In genomic region chr12:6837581-6837980, GRCm38 (mm10) we compare ENCODE assay signal across 30 mouse cellular contexts.
"Had no signal": no experiment of that assay in that cellular context is flagged by ENCODE, and none has a peak within 500 bp of the region (broad histone marks: within the 10 kb centered on the region; RNA-seq: fewer than 3 reads in every experiment).

No protein-coding gene starts in this region.

- ATAC-seq: liver, embryonic 12.5 days; liver, postnatal 0 days; lung, postnatal 0 days; midbrain, embryonic 13.5 days; midbrain, embryonic 15.5 days; midbrain, embryonic 16.5 days had no signal

- H3K27me3 ChIP-seq: limb, embryonic 12.5 days; limb, embryonic 13.5 days; limb, embryonic 15.5 days; liver, embryonic 12.5 days; liver, embryonic 13.5 days; liver, embryonic 15.5 days; lung, embryonic 15.5 days; megakaryocyte, embryonic 14.5 days; midbrain, embryonic 12.5 days; midbrain, embryonic 13.5 days; midbrain, embryonic 15.5 days; neural tube, embryonic 12.5 days had no signal

- H3K4me3 ChIP-seq: limb, embryonic 10.5 days; limb, embryonic 12.5 days; limb, embryonic 13.5 days; limb, embryonic 15.5 days; liver, embryonic 12.5 days; liver, embryonic 13.5 days; liver, embryonic 15.5 days; lung, embryonic 15.5 days; megakaryocyte, embryonic 14.5 days; midbrain, embryonic 10.5 days; midbrain, embryonic 12.5 days; midbrain, embryonic 13.5 days; midbrain, embryonic 15.5 days; myocyte; neural tube, embryonic 12.5 days had no signal

- H3K27ac ChIP-seq: limb, embryonic 10.5 days; limb, embryonic 12.5 days; limb, embryonic 13.5 days; limb, embryonic 15.5 days; liver, embryonic 12.5 days; liver, embryonic 13.5 days; liver, embryonic 14.5 days; liver, embryonic 15.5 days; lung, embryonic 15.5 days; macrophage; midbrain, embryonic 10.5 days; midbrain, embryonic 12.5 days; midbrain, embryonic 13.5 days; midbrain, embryonic 15.5 days; neural tube, embryonic 12.5 days had no signal

- DNase-seq: left cerebral cortex, postnatal 4 days; liver; liver, embryonic 13.5 days; liver, postnatal 0 days; lung, adult 18-20 months; lung, adult 2 months; lung, embryonic 14.5 days; lung, postnatal 10 days; lung, postnatal 14 days; lung, postnatal 36 days; lung, postnatal 4 days; midbrain, embryonic 14.5 days had no signal
